In the genomic region with DNA sequence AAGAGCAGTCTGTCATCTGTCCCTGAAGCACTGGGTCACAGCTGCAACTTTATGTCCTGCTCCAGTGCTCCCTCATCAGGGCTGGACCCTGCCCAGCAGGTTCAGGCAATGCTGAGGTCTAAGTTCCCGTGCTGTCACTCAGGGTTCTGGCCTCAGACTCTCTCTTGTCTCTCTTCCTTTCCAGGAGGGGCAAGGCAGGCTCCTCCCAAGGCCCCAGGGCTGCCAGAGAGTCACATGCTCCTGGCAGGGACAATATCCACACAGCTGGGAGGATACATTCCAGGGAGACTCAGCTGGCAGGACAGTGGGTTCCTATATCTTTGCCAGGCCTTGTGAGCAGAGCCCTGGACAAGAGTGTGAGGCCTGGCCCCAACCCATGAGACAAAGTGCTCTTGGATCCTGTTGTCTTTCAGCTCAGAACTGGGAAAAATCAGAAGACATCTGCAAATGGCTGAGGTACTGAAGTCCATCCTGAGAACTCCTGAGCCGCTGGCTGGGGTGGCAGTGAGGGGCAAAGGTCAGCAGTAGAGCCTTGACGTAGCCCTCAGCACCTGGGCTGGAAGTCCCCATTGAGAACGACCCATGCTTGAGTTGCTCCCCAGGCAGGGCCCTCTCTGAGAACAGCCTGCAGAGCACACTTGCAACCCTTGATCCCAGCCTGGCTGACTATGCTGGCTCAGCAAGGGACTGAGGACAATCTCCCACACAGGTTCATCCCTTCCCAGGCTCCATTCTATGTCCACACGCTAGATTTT, we compare ENCODE assay signal across 8 mouse cellular contexts. TPM values are rescaled to one million over a fixed set of nuclear protein-coding genes. Genes with fewer than 3 reads are reported as not detected.
DNase-seq lines count a peak whose midpoint lies in the region; ATAC-seq and TF ChIP-seq lines count a peak whose summit lies in the region.

No protein-coding gene starts in this region.

- 52% methylated on average over 5 of the region's 5 CpGs for WGBS in hindbrain, postnatal 0 days
- WGBS in hindbrain, embryonic 12.5 days = 48% methylated on average over 5 of the region's 5 CpGs
- WGBS in forebrain, embryonic 12.5 days = 72% methylated on average over 5 of the region's 5 CpGs

- no peak overlapping the region for H3K9ac ChIP-seq in hindbrain, postnatal 0 days (replicated peaks; ENCODE audit: low read length)
- no peak overlapping the region for H3K9ac ChIP-seq in hindbrain, embryonic 12.5 days
- no peak overlapping the region for H3K9ac ChIP-seq in forebrain, embryonic 12.5 days

- intact Hi-C loops in heart, postnatal 14 days (cut with DNase I) = no loop called here

- peak overlapping the region; percentile 64; the same call in 1 of the 2 replicates for H3K27ac ChIP-seq in hindbrain, postnatal 0 days
- no peak overlapping the region for H3K27ac ChIP-seq in hindbrain, embryonic 12.5 days
- no peak overlapping the region for H3K27ac ChIP-seq in forebrain, embryonic 12.5 days

- ATAC-seq in hindbrain, postnatal 0 days = peak; percentile 81
- no peak for ATAC-seq in hindbrain, embryonic 12.5 days (ENCODE audit: low FRiP score)
- ATAC-seq in forebrain, embryonic 12.5 days (ENCODE audit: low FRiP score) = no peak

- TF ChIP-seq CTCF in hindbrain, postnatal 0 days (IDR thresholded peaks at IDR 0.05; ENCODE audit: low read depth) = peak; percentile 31

- no peaks in the 10 kb centered on the region for H3K27me3 ChIP-seq in hindbrain, postnatal 0 days (ENCODE audit: insufficient read depth, low read length)
- H3K27me3 ChIP-seq in hindbrain, embryonic 12.5 days = no peaks in the 10 kb centered on the region
- no peaks in the 10 kb centered on the region for H3K27me3 ChIP-seq in forebrain, embryonic 12.5 days

- H3K9me3 ChIP-seq in hindbrain, postnatal 0 days (ENCODE audit: low read length) = no peaks in the 10 kb centered on the region
- H3K9me3 ChIP-seq in hindbrain, embryonic 12.5 days (replicated peaks) = no peaks in the 10 kb centered on the region
- H3K9me3 ChIP-seq in forebrain, embryonic 12.5 days = no peaks in the 10 kb centered on the region

- H3K36me3 ChIP-seq in hindbrain, postnatal 0 days (ENCODE audit: insufficient read depth, low read length) = no peaks in the 10 kb centered on the region
- no peaks in the 10 kb centered on the region for H3K36me3 ChIP-seq in hindbrain, embryonic 12.5 days
- H3K36me3 ChIP-seq in forebrain, embryonic 12.5 days (replicated peaks) = no peaks in the 10 kb centered on the region

- H3K4me1 ChIP-seq in hindbrain, postnatal 0 days (ENCODE audit: insufficient read depth, low read length) = no peaks in the 10 kb centered on the region
- no peaks in the 10 kb centered on the region; the same call in 1 of the 2 replicates for H3K4me1 ChIP-seq in hindbrain, embryonic 12.5 days
- no peaks in the 10 kb centered on the region for H3K4me1 ChIP-seq in forebrain, embryonic 12.5 days

- DNase-seq in hindbrain, postnatal 0 days (ENCODE audit: low spot score) = peak; percentile 70
- DNase-seq in cerebellum, postnatal 4 days (ENCODE audit: low spot score in 2 of 2) = peak; percentile 34 to 54
- DNase-seq in heart, postnatal 14 days = peak; percentile 89 to 93
- peak; percentile 37 to 85 for DNase-seq in layer of hippocampus, postnatal 14 days (ENCODE audit: low spot score in 2 of 2)
- DNase-seq in ovary, adult 18-20 months (ENCODE audit: low spot score) = peak; percentile 68
- DNase-seq in thymus, postnatal 36 days = no peak

- no peak overlapping the region for H3K4me3 ChIP-seq in hindbrain, postnatal 0 days (ENCODE audit: low read length)
- no peak overlapping the region for H3K4me3 ChIP-seq in hindbrain, embryonic 12.5 days
- no peak overlapping the region for H3K4me3 ChIP-seq in forebrain, embryonic 12.5 days (replicated peaks)

- H3K4me2 ChIP-seq in hindbrain, postnatal 0 days (ENCODE audit: low read depth, low read length) = no peak overlapping the region
- H3K4me2 ChIP-seq in hindbrain, embryonic 12.5 days (replicated peaks) = no peak overlapping the region
- H3K4me2 ChIP-seq in forebrain, embryonic 12.5 days = no peak overlapping the region

RNA-seq across cellular contexts. Expression of a gene that starts 10.2 kb away (rescaled TPM):
- 1.2 and 2.0 TPM in 2 replicates for total RNA-seq in hindbrain, postnatal 0 days (2014; rRNA removed)
- 0.84 and 0.97 TPM in 2 replicates for polyA plus RNA-seq in hindbrain, postnatal 0 days (2015; fragmentation: Nextera tagmentation; extraction: Ambion mirVana)
- polyA plus RNA-seq in hindbrain, embryonic 12.5 days (2016; fragmentation: Nextera tagmentation; extraction: Ambion mirVana) = 1.8 and 2.1 TPM in 2 replicates
- total RNA-seq in heart, postnatal 14 days (2021) = 10 to 100 TPM; 13.9 to 16.0 TPM
- total RNA-seq in layer of hippocampus, postnatal 14 days (2021) = 1 to 10 TPM; 2.8 to 3.1 TPM
- 1.3 and 1.4 TPM in 2 replicates for polyA plus RNA-seq in forebrain, embryonic 12.5 days (2016; fragmentation: Nextera tagmentation; extraction: Ambion mirVana)

RNA-seq across cellular contexts. Expression of a gene that starts 34.6 kb away (rescaled TPM):
- 34.9 and 35.8 TPM in 2 replicates for total RNA-seq in hindbrain, postnatal 0 days (2014; rRNA removed)
- 25.6 and 26.1 TPM in 2 replicates for polyA plus RNA-seq in hindbrain, postnatal 0 days (2015; fragmentation: Nextera tagmentation; extraction: Ambion mirVana)
- polyA plus RNA-seq in hindbrain, embryonic 12.5 days (2016; fragmentation: Nextera tagmentation; extraction: Ambion mirVana) = 21.4 and 22.3 TPM in 2 replicates
- 10 to 100 TPM; 26.0 to 27.3 TPM for total RNA-seq in heart, postnatal 14 days (2021)
- total RNA-seq in layer of hippocampus, postnatal 14 days (2021) = 10 to 100 TPM; 17.4 to 20.6 TPM
- polyA plus RNA-seq in forebrain, embryonic 12.5 days (2016; fragmentation: Nextera tagmentation; extraction: Ambion mirVana) = 12.1 and 14.2 TPM in 2 replicates

RNA-seq across cellular contexts. Expression of a gene that starts 53.6 kb away (rescaled TPM):
- total RNA-seq in hindbrain, postnatal 0 days (2014; rRNA removed) = 56.2 and 64.6 TPM in 2 replicates
- polyA plus RNA-seq in hindbrain, postnatal 0 days (2015; fragmentation: Nextera tagmentation; extraction: Ambion mirVana) = 71.0 and 72.4 TPM in 2 replicates
- polyA plus RNA-seq in hindbrain, embryonic 12.5 days (2016; fragmentation: Nextera tagmentation; extraction: Ambion mirVana) = 79.8 and 80.1 TPM in 2 replicates
- total RNA-seq in heart, postnatal 14 days (2021) = 10 to 100 TPM; 12.5 to 12.9 TPM
- 10 to 100 TPM; 28.8 to 31.2 TPM for total RNA-seq in layer of hippocampus, postnatal 14 days (2021)
- 94.3 and 94.5 TPM in 2 replicates for polyA plus RNA-seq in forebrain, embryonic 12.5 days (2016; fragmentation: Nextera tagmentation; extraction: Ambion mirVana)

Comparison
In these comparisons a context has a peak if more than half of its experiments do, and no peak if none do; other contexts are left out.
1. DNase-seq: peak in hindbrain, postnatal 0 days (single experiment), cerebellum, postnatal 4 days (2 of 2), heart, postnatal 14 days (2 of 2), layer of hippocampus, postnatal 14 days (2 of 2) and ovary, adult 18-20 months (single experiment); none in thymus, postnatal 36 days (0 of 2).